Mouse (Mus musculus) heart, adult 2 months (tissue): ENCODE measurements around the gene Aif1l.

Experiments
- CTCF ChIP-seq: fragments of 200-600 bp; IDR thresholded peaks from 2 replicates; pipeline ENCODE4 v1.8.1; 2022; ENCODE audit warnings: antibody characterized with exemption, mild to moderate bottlenecking, moderate library complexity
- EP300 ChIP-seq: fragments of 200-500 bp; IDR thresholded peaks from 2 replicates; pipeline ENCODE4 v1.6.1; 2011; ENCODE audit warnings: low read depth, low read length, control low read depth; ENCODE audit not compliant: insufficient read depth
- POLR2A ChIP-seq: fragments of 200-500 bp; IDR thresholded peaks from 2 replicates; pipeline ENCODE4 v1.6.1; 2011; ENCODE audit warnings: mild to moderate bottlenecking, low read depth, low read length, control low read depth; ENCODE audit not compliant: insufficient read depth

DNA sequence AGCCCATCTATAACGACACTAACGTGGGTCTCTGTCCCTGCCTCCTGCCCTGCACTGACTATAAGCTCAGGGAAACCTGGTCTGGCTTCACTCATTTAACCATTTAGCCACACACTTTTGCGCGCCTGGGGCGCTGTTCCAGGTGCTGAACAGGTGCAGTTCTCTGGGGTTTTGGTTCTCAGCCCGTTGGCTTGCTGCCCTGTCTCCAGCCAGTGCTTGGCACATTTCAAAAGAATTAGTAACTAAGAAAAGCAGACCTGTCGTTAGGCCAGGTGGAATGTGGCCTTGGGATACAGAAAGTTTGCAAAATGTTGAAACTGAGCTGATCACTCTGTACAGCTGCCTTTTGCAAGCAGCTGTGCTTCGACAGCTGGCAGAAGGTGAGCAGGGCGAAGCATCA is 25.1 kb upstream of the Aif1l start:
- TF ChIP-seq CTCF (no peak), POLR2A (no peak), EP300 (no peak)
